Mouse (Mus musculus) thymus, adult 2 months (tissue): ENCODE measurements around the gene Eri2.

ENCODE experiments used
- CTCF ChIP-seq: fragments of 200-500 bp; IDR thresholded peaks from 2 replicates; pipeline ENCODE4 v1.5.1; 2012; ENCODE audit warnings: mild to moderate bottlenecking, control low read depth, low read length, moderate library complexity, borderline replicate concordance; ENCODE audit not compliant: control insufficient read depth, poor library complexity, insufficient read depth; ENCODE audit errors: extremely low read depth
- POLR2A ChIP-seq: fragments of 200-500 bp; IDR thresholded peaks from 2 replicates; pipeline ENCODE4 v1.6.1; 2012; ENCODE audit warnings: mild to moderate bottlenecking, low read length, control low read depth, moderate library complexity; ENCODE audit not compliant: control insufficient read depth, poor library complexity, insufficient read depth; ENCODE audit errors: extremely low read depth

DNA sequence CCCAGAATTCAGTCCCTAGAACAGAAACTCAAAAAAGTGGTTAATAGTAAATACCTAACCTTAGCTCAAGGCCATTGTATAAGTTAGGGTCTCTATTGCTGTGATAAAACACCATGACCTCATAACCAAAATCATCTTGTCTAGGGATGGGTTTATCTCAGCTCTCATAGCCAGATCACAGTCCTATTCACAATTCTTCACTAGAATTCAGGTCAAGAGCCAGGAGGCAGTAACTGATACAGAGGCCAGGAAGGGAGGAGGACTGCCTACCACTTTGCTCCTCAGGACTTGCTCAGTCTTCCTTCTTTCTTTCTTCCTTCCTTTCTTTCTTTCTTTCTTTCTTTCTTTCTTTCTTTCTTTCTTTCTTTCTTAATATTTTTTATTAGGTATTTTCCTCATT is 1.5 kb upstream of the Eri2 start:
- TF ChIP-seq POLR2A: no peak
- no peak for TF ChIP-seq CTCF
